Mouse (Mus musculus): ENCODE data around the gene Cog6. TPM values are rescaled to one million over a fixed set of nuclear protein-coding genes. Genes with fewer than 3 reads are reported as not detected.

The Cog6 gene
- polyA plus RNA-seq, 1 experiment from 2014 or later: 39.4 TPM

- WGBS: 58% methylated on average over 15 of the region's 15 CpGs
- H3K36me3 ChIP-seq (replicated peaks): no peaks in the 10 kb centered on the region
- H3K27me3 ChIP-seq (ENCODE audit: poor library complexity, severe bottlenecking): no peaks in the 10 kb centered on the region
- no peaks in the 10 kb centered on the region for H3K9me3 ChIP-seq
- H3K4me1 ChIP-seq: peaks cover 8% of the 10 kb centered on the region; the same call in 1 of the 2 replicates
- no peak overlapping the region for H3K4me3 ChIP-seq
- peak; percentile 46 for DNase-seq (ENCODE audit: extremely low spot score, low spot score)
- no peak overlapping the region for H3K27ac ChIP-seq
Observed at GRCm38 (mm10) chr3:52974674-52975556, 42.1 kb downstream of the Cog6 start.

GRCm38 (mm10) chr3:52972916-52973315 is 44.1 kb downstream of the Cog6 start:
- no peak for DNase-seq (ENCODE audit: extremely low spot score, low spot score)
- H3K4me3 ChIP-seq: no peak overlapping the region
- WGBS: 77% methylated on average over 7 of the region's 7 CpGs

GRCm38 (mm10) chr3:52967046-52967445 is 50.0 kb downstream of the Cog6 start:
- peaks cover 23% of the 10 kb centered on the region for H3K4me1 ChIP-seq
- H3K9me3 ChIP-seq: 0 out of 2 replicates have a peak, but pooled peaks cover 3% of the 10 kb centered on the region
- H3K36me3 ChIP-seq (replicated peaks): no peaks in the 10 kb centered on the region
- DNase-seq (ENCODE audit: extremely low spot score, low spot score): no peak
- no peaks in the 10 kb centered on the region for H3K27me3 ChIP-seq (ENCODE audit: poor library complexity, severe bottlenecking)
- WGBS: 87% methylated on average over 5 of the region's 5 CpGs
- no peak overlapping the region for H3K27ac ChIP-seq
- H3K4me3 ChIP-seq: no peak overlapping the region

More at GRCm38 (mm10) chr3:52972916-52973315, 44.1 kb downstream of the Cog6 start:
- no peaks in the 10 kb centered on the region for H3K27me3 ChIP-seq (ENCODE audit: poor library complexity, severe bottlenecking)
- no peaks in the 10 kb centered on the region for H3K36me3 ChIP-seq (replicated peaks)
- H3K27ac ChIP-seq: no peak overlapping the region
- H3K4me1 ChIP-seq: peaks cover 13% of the 10 kb centered on the region; the same call in 1 of the 2 replicates
- H3K9me3 ChIP-seq: no peaks in the 10 kb centered on the region

- H3K9me3 ChIP-seq: 0 out of 2 replicates have a peak, but pooled peaks cover 4% of the 10 kb centered on the region
- no peaks in the 10 kb centered on the region for H3K27me3 ChIP-seq (ENCODE audit: poor library complexity, severe bottlenecking)
- H3K27ac ChIP-seq: peak overlapping the region; percentile 63; the same call in 1 of the 2 replicates
- 65% methylated on average over 7 of the region's 7 CpGs for WGBS
- H3K4me1 ChIP-seq: peaks cover 15% of the 10 kb centered on the region
- DNase-seq (ENCODE audit: extremely low spot score, low spot score): no peak
- H3K4me3 ChIP-seq: no peak overlapping the region
- H3K36me3 ChIP-seq (replicated peaks): no peaks in the 10 kb centered on the region
Observed at GRCm38 (mm10) chr3:52964206-52964605, 52.8 kb downstream of the Cog6 start.

- WGBS: 59% methylated on average over 8 of the region's 8 CpGs
- Histone ChIP-seq H3K9me3 (0 out of 2 replicates have a peak, but pooled peaks cover 4% of the 10 kb centered on the region), H3K27me3 (ENCODE audit: poor library complexity, severe bottlenecking) (no peaks in the 10 kb centered on the region), H3K27ac (no peak overlapping the region), H3K36me3 (replicated peaks) (no peaks in the 10 kb centered on the region), H3K4me1 (peaks cover 15% of the 10 kb centered on the region), H3K4me3 (no peak overlapping the region)
- no peak for DNase-seq (ENCODE audit: extremely low spot score, low spot score)
Observed at GRCm38 (mm10) chr3:52963441-52963840, 53.6 kb downstream of the Cog6 start.

- peaks cover 15% of the 10 kb centered on the region for H3K4me1 ChIP-seq
- H3K4me3 ChIP-seq: no peak overlapping the region
- H3K36me3 ChIP-seq (replicated peaks): no peaks in the 10 kb centered on the region
- 0 out of 2 replicates have a peak, but pooled peaks cover 4% of the 10 kb centered on the region for H3K9me3 ChIP-seq
- no peak for DNase-seq (ENCODE audit: extremely low spot score, low spot score)
- H3K27ac ChIP-seq: no peak overlapping the region
- WGBS: 96% methylated on average over 14 of the region's 14 CpGs
- no peaks in the 10 kb centered on the region for H3K27me3 ChIP-seq (ENCODE audit: poor library complexity, severe bottlenecking)
Observed at GRCm38 (mm10) chr3:52962391-52962790, 54.6 kb downstream of the Cog6 start.

GRCm38 (mm10) chr3:52961661-52962060 is 55.4 kb downstream of the Cog6 start:
- Histone ChIP-seq H3K27me3 (ENCODE audit: poor library complexity, severe bottlenecking) (no peaks in the 10 kb centered on the region), H3K27ac (no peak overlapping the region), H3K4me1 (peaks cover 15% of the 10 kb centered on the region), H3K4me3 (no peak overlapping the region), H3K9me3 (0 out of 2 replicates have a peak, but pooled peaks cover 4% of the 10 kb centered on the region), H3K36me3 (replicated peaks) (no peaks in the 10 kb centered on the region)
- no peak for DNase-seq (ENCODE audit: extremely low spot score, low spot score)
- 95% methylated on average over 3 of the region's 3 CpGs for WGBS

GRCm38 (mm10) chr3:52960951-52961350 is 56.1 kb downstream of the Cog6 start:
- WGBS: 93% methylated on average over 13 of the region's 13 CpGs
- Histone ChIP-seq H3K9me3 (0 out of 2 replicates have a peak, but pooled peaks cover 4% of the 10 kb centered on the region), H3K4me1 (peaks cover 20% of the 10 kb centered on the region), H3K4me3 (no peak overlapping the region), H3K36me3 (replicated peaks) (no peaks in the 10 kb centered on the region), H3K27me3 (ENCODE audit: poor library complexity, severe bottlenecking) (no peaks in the 10 kb centered on the region), H3K27ac (no peak overlapping the region)
- DNase-seq (ENCODE audit: extremely low spot score, low spot score): no peak

- H3K9me3 ChIP-seq: 0 out of 2 replicates have a peak, but pooled peaks cover 4% of the 10 kb centered on the region
- no peaks in the 10 kb centered on the region for H3K36me3 ChIP-seq (replicated peaks)
- DNase-seq (ENCODE audit: extremely low spot score, low spot score): no peak
- no peaks in the 10 kb centered on the region for H3K27me3 ChIP-seq (ENCODE audit: poor library complexity, severe bottlenecking)
- H3K4me1 ChIP-seq: peaks cover 27% of the 10 kb centered on the region
- no peak overlapping the region for H3K4me3 ChIP-seq
- no peak overlapping the region for H3K27ac ChIP-seq
- WGBS: 93% methylated on average over 10 of the region's 10 CpGs
Observed at GRCm38 (mm10) chr3:52958444-52959120, 58.5 kb downstream of the Cog6 start.

- Histone ChIP-seq H3K36me3 (replicated peaks) (no peaks in the 10 kb centered on the region), H3K27ac (no peak overlapping the region; the same call in 1 of the 2 replicates), H3K27me3 (ENCODE audit: poor library complexity, severe bottlenecking) (no peaks in the 10 kb centered on the region), H3K9me3 (0 out of 2 replicates have a peak, but pooled peaks cover 4% of the 10 kb centered on the region), H3K4me1 (peaks cover 20% of the 10 kb centered on the region), H3K4me3 (no peak overlapping the region)
- no peak for DNase-seq (ENCODE audit: extremely low spot score, low spot score)
- WGBS: 97% methylated on average over 7 of the region's 7 CpGs
Observed at GRCm38 (mm10) chr3:52957861-52958260, 59.2 kb downstream of the Cog6 start.

- H3K27ac ChIP-seq: peak overlapping the region; percentile 32; the same call in 1 of the 2 replicates
- no peaks in the 10 kb centered on the region for H3K9me3 ChIP-seq
- H3K27me3 ChIP-seq (ENCODE audit: poor library complexity, severe bottlenecking): no peaks in the 10 kb centered on the region
- no peaks in the 10 kb centered on the region for H3K36me3 ChIP-seq (replicated peaks)
- H3K4me1 ChIP-seq: peaks cover 20% of the 10 kb centered on the region
- DNase-seq (ENCODE audit: extremely low spot score, low spot score): no peak
- H3K4me3 ChIP-seq: no peak overlapping the region
- 90% methylated on average over 11 of the region's 11 CpGs for WGBS
Observed at GRCm38 (mm10) chr3:52956236-52956635, 60.8 kb downstream of the Cog6 start.

- peak overlapping the region; percentile 54 for H3K27ac ChIP-seq
- H3K4me1 ChIP-seq: peaks cover 20% of the 10 kb centered on the region
- no peaks in the 10 kb centered on the region for H3K36me3 ChIP-seq (replicated peaks)
- no peaks in the 10 kb centered on the region for H3K27me3 ChIP-seq (ENCODE audit: poor library complexity, severe bottlenecking)
- WGBS: 21% methylated on average over 10 of the region's 10 CpGs
- no peaks in the 10 kb centered on the region for H3K9me3 ChIP-seq
- DNase-seq (ENCODE audit: extremely low spot score, low spot score): peak; percentile 28
- no peak overlapping the region for H3K4me3 ChIP-seq
Observed at GRCm38 (mm10) chr3:52955481-52956019, 61.5 kb downstream of the Cog6 start.
